Mouse (Mus musculus) spleen, adult 2 months (tissue): Measurements from ENCODE around the gene Zbtb20.

ENCODE experiments used
- CTCF ChIP-seq: fragments of 200-500 bp; IDR thresholded peaks from 2 replicates; pipeline ENCODE4 v1.5.1; 2011; ENCODE audit warnings: mild to moderate bottlenecking, inconsistent platforms; ENCODE audit not compliant: insufficient read depth, insufficient read length, insufficient replicate concordance; ENCODE audit errors: extremely low read depth
- POLR2A ChIP-seq: fragments of 200-500 bp; IDR thresholded peaks from 2 replicates; pipeline ENCODE4 v1.6.1; 2011; ENCODE audit warnings: low read depth, low read length, inconsistent platforms

GRCm38 (mm10) chr16:43129966-43130365 lies 254.3 kb downstream of the Zbtb20 start:
- TF ChIP-seq CTCF (no peak), POLR2A (no peak)
